Mouse (Mus musculus) megakaryocyte, embryonic 14.5 days (primary cell): ENCODE results near the gene Aspscr1.

Source experiments
- FLI1 ChIP-seq: IDR thresholded peaks from 2 replicates; pipeline ENCODE4 v1.6.1; 2012; ENCODE audit warnings: low read length, inconsistent platforms, mixed read lengths
- GATA1 ChIP-seq: IDR thresholded peaks from 3 replicates; pipeline ENCODE4 v1.6.1; 2012; ENCODE audit warnings: mixed read lengths, low read length, inconsistent platforms, borderline replicate concordance

DNA sequence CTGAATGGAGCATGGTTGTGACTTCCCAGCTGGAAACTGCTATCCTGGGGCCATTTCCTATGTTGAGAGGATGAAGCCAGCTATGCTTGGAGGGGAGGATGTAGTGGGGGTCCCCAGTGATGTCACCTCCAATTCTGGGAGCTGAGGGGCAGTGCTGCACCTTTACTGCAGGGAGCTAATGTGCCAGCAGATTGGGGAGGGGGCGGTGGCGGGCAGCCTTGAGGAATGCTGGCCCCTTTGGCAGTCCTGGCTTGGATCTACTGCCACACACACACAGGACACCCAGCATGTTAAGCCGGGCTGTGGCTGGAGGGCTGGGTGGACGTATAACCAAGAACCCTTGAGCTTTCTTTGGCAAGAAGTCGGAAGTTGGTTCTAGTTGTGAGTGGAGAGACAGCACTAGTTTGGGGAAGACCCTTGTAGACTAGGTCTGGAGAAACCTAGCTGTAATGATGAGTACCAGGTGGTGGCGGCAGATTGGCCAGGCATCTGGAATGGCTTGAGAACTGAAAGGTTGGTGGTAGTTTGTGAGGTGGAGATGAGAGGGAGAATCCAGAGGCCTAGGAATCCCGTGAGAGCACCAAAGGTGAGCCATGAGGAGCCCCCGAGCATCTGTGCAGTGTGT lies 39.3 kb downstream of the Aspscr1 start:
- TF ChIP-seq GATA1 (no peak), FLI1 (no peak)
